Mouse (Mus musculus) brain, embryonic 14.5 days (tissue): ENCODE measurements around the gene Plcb1.

ENCODE experiments used
- CTCF ChIP-seq: fragments of 200-500 bp; IDR thresholded peaks from 2 replicates; pipeline ENCODE4 v1.5.1; 2012; ENCODE audit warnings: inconsistent platforms, mild to moderate bottlenecking, moderate library complexity, borderline replicate concordance; ENCODE audit not compliant: insufficient read depth, insufficient read length; ENCODE audit errors: extremely low read depth
- POLR2A ChIP-seq: fragments of 200-500 bp; IDR thresholded peaks from 2 replicates; pipeline ENCODE4 v1.6.1; 2012; ENCODE audit warnings: mild to moderate bottlenecking, inconsistent platforms, borderline replicate concordance; ENCODE audit not compliant: poor library complexity, insufficient read depth, insufficient read length, severe bottlenecking; ENCODE audit errors: extremely low read depth

- TF ChIP-seq POLR2A (no peak), CTCF (no peak)
These were observed 24.8 kb upstream of the Plcb1 start for GRCm38 (mm10) chr2:134761029-134761428.
